Mouse (Mus musculus): ENCODE results near the gene B230104I21Rik. TPM values are rescaled to one million over a fixed set of nuclear protein-coding genes. Genes with fewer than 3 reads are reported as not detected.
A peak's percentile ranks its signal among the peaks of the same experiment; 100 is the strongest.

Gene B230104I21Rik
- polyA plus RNA-seq, 1 experiment from 2014 or later: not detected

- no peaks in the 10 kb centered on the region for H3K27me3 ChIP-seq
- no peaks in the 10 kb centered on the region for H3K36me3 ChIP-seq
- no peak for ATAC-seq (ENCODE audit: insufficient number of reproducible peaks, low FRiP score, low TSS enrichment, low read depth)
- H3K27ac ChIP-seq (replicated peaks): no peak overlapping the region
- WGBS: 64% methylated on average over 8 of the region's 8 CpGs
- H3K4me1 ChIP-seq: 0 out of 2 replicates have a peak, but pooled peaks cover 2% of the 10 kb centered on the region
- no peak overlapping the region for H3K9ac ChIP-seq
- H3K4me2 ChIP-seq (replicated peaks): no peak overlapping the region
- no peaks in the 10 kb centered on the region for H3K9me3 ChIP-seq (replicated peaks)
- H3K4me3 ChIP-seq (replicated peaks): no peak overlapping the region
Observed at GRCm38 (mm10) chr4:154370841-154371240, 34.9 kb downstream of the B230104I21Rik start.

GRCm38 (mm10) chr4:154371542-154372247 is 35.8 kb downstream of the B230104I21Rik start:
- no peaks in the 10 kb centered on the region for H3K9me3 ChIP-seq (replicated peaks)
- no peak overlapping the region for H3K4me3 ChIP-seq (replicated peaks)
- H3K27me3 ChIP-seq: no peaks in the 10 kb centered on the region
- 71% methylated on average over 13 of the region's 13 CpGs for WGBS
- 0 out of 2 replicates have a peak, but pooled peaks cover 2% of the 10 kb centered on the region for H3K4me1 ChIP-seq
- no peak for ATAC-seq (ENCODE audit: insufficient number of reproducible peaks, low FRiP score, low TSS enrichment, low read depth)
- H3K27ac ChIP-seq (replicated peaks): no peak overlapping the region
- no peak overlapping the region for H3K9ac ChIP-seq
- no peak overlapping the region for H3K4me2 ChIP-seq (replicated peaks)
- no peaks in the 10 kb centered on the region for H3K36me3 ChIP-seq

- 86% methylated on average over 10 of the region's 10 CpGs for WGBS
- H3K4me1 ChIP-seq: 0 out of 2 replicates have a peak, but pooled peaks cover 2% of the 10 kb centered on the region
- H3K9ac ChIP-seq: no peak overlapping the region
- no peak overlapping the region for H3K4me3 ChIP-seq (replicated peaks)
- H3K9me3 ChIP-seq (replicated peaks): no peaks in the 10 kb centered on the region
- ATAC-seq (ENCODE audit: insufficient number of reproducible peaks, low FRiP score, low TSS enrichment, low read depth): no peak
- H3K27ac ChIP-seq (replicated peaks): no peak overlapping the region
- no peaks in the 10 kb centered on the region for H3K27me3 ChIP-seq
- H3K36me3 ChIP-seq: no peaks in the 10 kb centered on the region
- H3K4me2 ChIP-seq (replicated peaks): no peak overlapping the region
Observed at GRCm38 (mm10) chr4:154375939-154376625, 40.2 kb downstream of the B230104I21Rik start.

GRCm38 (mm10) chr4:154378876-154379275 is 42.9 kb downstream of the B230104I21Rik start:
- no peak overlapping the region for H3K4me2 ChIP-seq (replicated peaks)
- no peaks in the 10 kb centered on the region for H3K27me3 ChIP-seq
- no peak overlapping the region for H3K27ac ChIP-seq (replicated peaks)
- WGBS: 92% methylated on average over 2 of the region's 2 CpGs
- no peaks in the 10 kb centered on the region for H3K36me3 ChIP-seq
- no peaks in the 10 kb centered on the region for H3K9me3 ChIP-seq (replicated peaks)
- no peaks in the 10 kb centered on the region for H3K4me1 ChIP-seq
- no peak overlapping the region for H3K4me3 ChIP-seq (replicated peaks)
- ATAC-seq (ENCODE audit: insufficient number of reproducible peaks, low FRiP score, low TSS enrichment, low read depth): no peak
- no peak overlapping the region for H3K9ac ChIP-seq

GRCm38 (mm10) chr4:154385208-154385607 is 49.3 kb downstream of the B230104I21Rik start:
- Histone ChIP-seq H3K27me3 (no peaks in the 10 kb centered on the region), H3K27ac (replicated peaks) (peak overlapping the region; percentile 71), H3K9ac (no peak overlapping the region), H3K4me1 (peaks cover 33% of the 10 kb centered on the region), H3K4me2 (replicated peaks) (no peak overlapping the region), H3K9me3 (replicated peaks) (no peaks in the 10 kb centered on the region), H3K4me3 (replicated peaks) (no peak overlapping the region), H3K36me3 (no peaks in the 10 kb centered on the region)
- no peak for ATAC-seq (ENCODE audit: insufficient number of reproducible peaks, low FRiP score, low TSS enrichment, low read depth)
- 34% methylated on average over 8 of the region's 8 CpGs for WGBS

GRCm38 (mm10) chr4:154385918-154386317 is 50.0 kb downstream of the B230104I21Rik start:
- Histone ChIP-seq H3K36me3 (no peaks in the 10 kb centered on the region), H3K27ac (replicated peaks) (peak overlapping the region; percentile 71), H3K4me3 (replicated peaks) (no peak overlapping the region), H3K9ac (no peak overlapping the region), H3K4me2 (replicated peaks) (no peak overlapping the region), H3K27me3 (no peaks in the 10 kb centered on the region), H3K9me3 (replicated peaks) (no peaks in the 10 kb centered on the region), H3K4me1 (peaks cover 40% of the 10 kb centered on the region)
- WGBS: 45% methylated on average over 2 of the region's 2 CpGs
- no peak for ATAC-seq (ENCODE audit: insufficient number of reproducible peaks, low FRiP score, low TSS enrichment, low read depth)

- no peak overlapping the region for H3K4me3 ChIP-seq (replicated peaks)
- 0 out of 2 replicates have a peak overlapping the region, but pooled peaks have one; percentile 0 for H3K27ac ChIP-seq (replicated peaks)
- no peaks in the 10 kb centered on the region for H3K36me3 ChIP-seq
- ATAC-seq (ENCODE audit: insufficient number of reproducible peaks, low FRiP score, low TSS enrichment, low read depth): peak; percentile 8; the same call in 1 of the 2 replicates
- no peaks in the 10 kb centered on the region for H3K27me3 ChIP-seq
- H3K9me3 ChIP-seq (replicated peaks): no peaks in the 10 kb centered on the region
- WGBS: 26% methylated on average over 8 of the region's 8 CpGs
- no peak overlapping the region for H3K4me2 ChIP-seq (replicated peaks)
- H3K9ac ChIP-seq: no peak overlapping the region
- peaks cover 45% of the 10 kb centered on the region for H3K4me1 ChIP-seq
Observed at GRCm38 (mm10) chr4:154386810-154387209, 50.9 kb downstream of the B230104I21Rik start.

- Histone ChIP-seq H3K36me3 (no peaks in the 10 kb centered on the region), H3K4me1 (peaks cover 51% of the 10 kb centered on the region)
- WGBS: 78% methylated on average over 2 of the region's 2 CpGs
Observed at GRCm38 (mm10) chr4:154389641-154390040, 53.7 kb downstream of the B230104I21Rik start.

GRCm38 (mm10) chr4:154390333-154391080 is 54.6 kb downstream of the B230104I21Rik start:
- ATAC-seq (ENCODE audit: insufficient number of reproducible peaks, low FRiP score, low TSS enrichment, low read depth): 0 out of 2 replicates have a peak, but pooled peaks have one; percentile 29
- 13% methylated on average over 20 of the region's 20 CpGs for WGBS
- Histone ChIP-seq H3K27me3 (no peaks in the 10 kb centered on the region), H3K4me2 (replicated peaks) (no peak overlapping the region), H3K4me3 (replicated peaks) (no peak overlapping the region), H3K27ac (replicated peaks) (peak overlapping the region; percentile 39; the same call in 1 of the 2 replicates), H3K4me1 (peaks cover 42% of the 10 kb centered on the region), H3K36me3 (no peaks in the 10 kb centered on the region), H3K9ac (no peak overlapping the region), H3K9me3 (replicated peaks) (no peaks in the 10 kb centered on the region)

More at GRCm38 (mm10) chr4:154389641-154390040, 53.7 kb downstream of the B230104I21Rik start:
- Histone ChIP-seq H3K27ac (replicated peaks) (no peak overlapping the region), H3K27me3 (no peaks in the 10 kb centered on the region), H3K4me2 (replicated peaks) (no peak overlapping the region), H3K9ac (no peak overlapping the region), H3K9me3 (replicated peaks) (no peaks in the 10 kb centered on the region), H3K4me3 (replicated peaks) (no peak overlapping the region)
- ATAC-seq (ENCODE audit: insufficient number of reproducible peaks, low FRiP score, low TSS enrichment, low read depth): no peak

- no peak overlapping the region for H3K27ac ChIP-seq (replicated peaks)
- WGBS: 45% methylated on average over 1 of the region's 1 CpGs
Observed at GRCm38 (mm10) chr4:154392641-154393040, 56.7 kb downstream of the B230104I21Rik start.

More at GRCm38 (mm10) chr4:154392641-154393040, 56.7 kb downstream of the B230104I21Rik start:
- no peak for ATAC-seq (ENCODE audit: insufficient number of reproducible peaks, low FRiP score, low TSS enrichment, low read depth)
- Histone ChIP-seq H3K4me2 (replicated peaks) (no peak overlapping the region), H3K36me3 (no peaks in the 10 kb centered on the region), H3K27me3 (no peaks in the 10 kb centered on the region), H3K9me3 (replicated peaks) (no peaks in the 10 kb centered on the region), H3K9ac (no peak overlapping the region), H3K4me3 (replicated peaks) (no peak overlapping the region), H3K4me1 (peaks cover 31% of the 10 kb centered on the region)

Measured in embryonic facial prominence, embryonic 15.5 days (tissue).